8 mouse cellular contexts compared by ENCODE assay signal in the genomic region with DNA sequence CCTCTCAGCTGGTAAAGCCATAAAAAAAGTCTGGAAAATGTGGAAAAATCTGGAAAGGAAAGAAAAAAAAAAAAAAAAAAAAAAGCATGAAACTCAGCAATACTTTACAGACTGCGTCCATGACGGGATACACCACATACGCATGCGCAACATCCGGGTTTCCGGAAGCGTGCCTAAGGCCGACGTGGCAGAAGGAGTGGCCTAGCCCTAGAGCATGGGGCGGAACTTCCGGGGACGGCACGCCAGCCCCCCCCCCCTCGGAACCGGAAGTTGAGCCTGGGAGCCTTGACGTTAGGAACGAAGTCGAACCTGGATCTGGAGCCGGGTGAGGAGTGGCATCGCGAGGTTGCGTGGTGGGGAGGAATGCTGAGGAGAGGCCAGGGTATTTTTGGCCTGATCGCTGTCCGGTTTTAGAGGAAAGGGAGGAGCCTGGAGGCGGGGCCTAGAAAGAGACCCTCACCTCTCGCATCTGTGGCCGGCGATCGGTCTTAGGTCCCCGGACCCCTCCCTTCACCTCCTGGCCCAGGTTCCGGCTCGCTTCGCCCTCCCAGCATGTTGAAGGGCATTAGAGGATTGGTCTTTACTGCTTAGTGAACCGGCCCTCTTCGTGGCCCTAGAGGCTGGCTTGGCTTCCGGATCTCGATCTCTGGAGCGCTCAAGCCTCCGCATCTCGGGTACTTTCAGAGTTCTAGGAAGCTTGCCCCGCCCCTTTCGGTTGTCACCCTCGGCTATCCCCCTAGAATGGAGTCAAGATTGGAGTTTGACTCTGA. TPM values are rescaled to one million over a fixed set of nuclear protein-coding genes. Genes with fewer than 3 reads are reported as not detected.
DNase-seq lines count a peak whose midpoint lies in the region; ATAC-seq and TF ChIP-seq lines count a peak whose summit lies in the region.

A gene (plus strand): TSS at position 245 of the 770 bp plus-strand sequence.

- peak; percentile 96 for ATAC-seq in embryonic facial prominence, embryonic 14.5 days (ENCODE audit: low read depth)
- ATAC-seq in limb, embryonic 13.5 days (ENCODE audit: low FRiP score, low read depth), result peak; percentile 95
- peak; percentile 96 for ATAC-seq in midbrain, embryonic 16.5 days

- H3K27me3 ChIP-seq in embryonic facial prominence, embryonic 14.5 days (replicated peaks; ENCODE audit: control insufficient read depth, insufficient read depth, low read length), result no peaks in the 10 kb centered on the region; the same call in 1 of the 2 replicates
- no peaks in the 10 kb centered on the region for H3K27me3 ChIP-seq in heart, adult 2 months (ENCODE audit: control insufficient read depth, insufficient read depth, low read length)
- peaks cover 3% of the 10 kb centered on the region; the same call in 1 of the 2 replicates for H3K27me3 ChIP-seq in limb, embryonic 13.5 days
- H3K27me3 ChIP-seq in midbrain, embryonic 16.5 days (ENCODE audit: control insufficient read depth, insufficient read depth, low read depth, low read length), result no peaks in the 10 kb centered on the region

- TF ChIP-seq EP300 in heart, adult 2 months (IDR thresholded peaks at IDR 0.05; ENCODE audit: insufficient read depth, low read depth, low read length), result peak; percentile 66; the same call in 1 of the 2 replicates

- DNase-seq in 3T3-L1 (ENCODE audit: low read depth, low spot score), result peak; percentile 96
- DNase-seq in adrenal gland, postnatal 4 days (ENCODE audit: low spot score in 2 of 2), result peak; percentile 94 to 98
- DNase-seq in embryonic facial prominence, embryonic 14.5 days (ENCODE audit: low spot score), result peak; percentile 99
- peak; percentile 96 to 99 for DNase-seq in heart, adult 2 months
- peak; percentile 95 to 96 for DNase-seq in kidney, adult 8-10 months
- peak; percentile 93 to 99 for DNase-seq in spleen, postnatal 10 days (ENCODE audit: low spot score in 2 of 2)

- peaks cover 5% of the 10 kb centered on the region for H3K79me2 ChIP-seq in heart, adult 2 months (replicated peaks; ENCODE audit: control insufficient read depth, insufficient read depth, low read length)

- peak within 1 kb of the TSS; percentile 94 for H3K27ac ChIP-seq in embryonic facial prominence, embryonic 14.5 days (replicated peaks; ENCODE audit: low read depth, low read length)
- H3K27ac ChIP-seq in heart, adult 2 months, result peak within 1 kb of the TSS; percentile 96
- peak within 1 kb of the TSS; percentile 96 for H3K27ac ChIP-seq in limb, embryonic 13.5 days
- peak within 1 kb of the TSS; percentile 77 for H3K27ac ChIP-seq in midbrain, embryonic 16.5 days (ENCODE audit: low read length)

- peak within 1 kb of the TSS; percentile 73 for H3K4me2 ChIP-seq in embryonic facial prominence, embryonic 14.5 days (ENCODE audit: low read depth, low read length)
- peak within 1 kb of the TSS; percentile 89 for H3K4me2 ChIP-seq in limb, embryonic 13.5 days (replicated peaks)
- peak within 1 kb of the TSS; percentile 91 for H3K4me2 ChIP-seq in midbrain, embryonic 16.5 days (ENCODE audit: low read length)

- intact Hi-C loops in heart, adult 2 months (cut with DNase I), result loop anchor here (2.0 kb wide), 2 partner anchors 21 to 29 kb away; a partner anchor contains a TSS

- WGBS in embryonic facial prominence, embryonic 14.5 days, result under 1% methylated on average over 35 of the region's 43 CpGs
- under 1% methylated on average over 43 of the region's 43 CpGs for WGBS in heart, adult 2 months
- WGBS in limb, embryonic 13.5 days, result 3% methylated on average over 43 of the region's 43 CpGs
- WGBS in midbrain, embryonic 16.5 days, result 0% methylated on average over 39 of the region's 43 CpGs

- TF ChIP-seq POLR2A in heart, adult 2 months (IDR thresholded peaks at IDR 0.05; ENCODE audit: insufficient read depth, low read depth, low read length), result peak; percentile 92

- H3K4me1 ChIP-seq in embryonic facial prominence, embryonic 14.5 days (ENCODE audit: control insufficient read depth, insufficient read depth, low read length), result peaks cover 13% of the 10 kb centered on the region; the same call in 1 of the 2 replicates
- H3K4me1 ChIP-seq in heart, adult 2 months (ENCODE audit: control insufficient read depth, insufficient read depth, low read length), result peaks cover 8% of the 10 kb centered on the region
- peaks cover 16% of the 10 kb centered on the region for H3K4me1 ChIP-seq in limb, embryonic 13.5 days
- H3K4me1 ChIP-seq in midbrain, embryonic 16.5 days (ENCODE audit: control insufficient read depth, insufficient read depth, low read length), result peaks cover 18% of the 10 kb centered on the region

- TF ChIP-seq CTCF in heart, adult 2 months (IDR thresholded peaks at IDR 0.05), result no peak

- H3K4me3 ChIP-seq in embryonic facial prominence, embryonic 14.5 days (ENCODE audit: low read depth, low read length), result peak within 1 kb of the TSS; percentile 67
- peak within 1 kb of the TSS; percentile 95 for H3K4me3 ChIP-seq in heart, adult 2 months
- peak within 1 kb of the TSS; percentile 82 for H3K4me3 ChIP-seq in limb, embryonic 13.5 days
- peak within 1 kb of the TSS; percentile 79 for H3K4me3 ChIP-seq in midbrain, embryonic 16.5 days (ENCODE audit: low read depth, low read length)

- peaks cover 3% of the 10 kb centered on the region; the same call in 1 of the 2 replicates for H3K9me3 ChIP-seq in embryonic facial prominence, embryonic 14.5 days (ENCODE audit: control insufficient read depth, low read length)
- H3K9me3 ChIP-seq in limb, embryonic 13.5 days, result no peaks in the 10 kb centered on the region
- no peaks in the 10 kb centered on the region for H3K9me3 ChIP-seq in midbrain, embryonic 16.5 days (replicated peaks; ENCODE audit: control insufficient read depth, low read length, poor library complexity, severe bottlenecking)

- peaks cover 38% of the 10 kb centered on the region for H3K36me3 ChIP-seq in embryonic facial prominence, embryonic 14.5 days (ENCODE audit: control insufficient read depth, insufficient read depth, low read length)
- H3K36me3 ChIP-seq in heart, adult 2 months (ENCODE audit: control insufficient read depth, insufficient read depth, low read length), result peaks cover 19% of the 10 kb centered on the region
- peaks cover 37% of the 10 kb centered on the region for H3K36me3 ChIP-seq in limb, embryonic 13.5 days
- H3K36me3 ChIP-seq in midbrain, embryonic 16.5 days (ENCODE audit: control insufficient read depth, insufficient read depth, low read length), result peaks cover 25% of the 10 kb centered on the region

- H3K9ac ChIP-seq in embryonic facial prominence, embryonic 14.5 days (ENCODE audit: low read depth, low read length), result peak within 1 kb of the TSS; percentile 72
- peak within 1 kb of the TSS; percentile 76 for H3K9ac ChIP-seq in heart, adult 2 months (ENCODE audit: low read depth, low read length)
- peak within 1 kb of the TSS; percentile 84 for H3K9ac ChIP-seq in limb, embryonic 13.5 days
- peak within 1 kb of the TSS; percentile 62 for H3K9ac ChIP-seq in midbrain, embryonic 16.5 days (ENCODE audit: low read depth, low read length)

RNA-seq across cellular contexts. Expression of the gene that starts here (rescaled TPM):
- total RNA-seq in adrenal gland, postnatal 4 days (2021), result 100 to 1,000 TPM; 137 to 140 TPM
- 78.2 and 80.5 TPM in 2 replicates for polyA plus RNA-seq in embryonic facial prominence, embryonic 14.5 days (2014; fragmentation: Nextera tagmentation; extraction: Ambion mirVana)
- total RNA-seq in heart, adult 2 months (2021), result 100 to 1,000 TPM in 1 of 2 experiments, 10 to 100 TPM in 1; 98.2 to 106 TPM
- 133 and 146 TPM in 2 replicates for polyA plus RNA-seq in heart, adult 2 months (2012; rRNA removed)
- 85.0 and 90.7 TPM in 2 replicates for polyA plus RNA-seq in limb, embryonic 13.5 days (2015; fragmentation: Nextera tagmentation; extraction: Ambion mirVana)
- 89.9 and 92.9 TPM in 2 replicates for polyA plus RNA-seq in midbrain, embryonic 16.5 days (2015; fragmentation: Nextera tagmentation; extraction: Ambion mirVana)

Comparison
In these comparisons a context has a peak if more than half of its experiments do, and no peak if none do; other contexts are left out.
1. Peak in every context shown above with its lines: DNase-seq, ATAC-seq, H3K4me3 ChIP-seq and H3K27ac ChIP-seq.